Mouse (Mus musculus) frontal cortex, postnatal 36 days (tissue): ENCODE measurements around the gene Hist2h3c2.
"Not testable (repeated sequence)": the region's sequence is repeated elsewhere in the genome, so short reads cannot be mapped to it uniquely, and the experiment has no call there.

Experiments used
- DNase-seq, 2 experiments: peaks; one replicate each; pipeline ENCODE4 v3.0.0; 2022; ENCODE audit warnings: low spot score in 2 of 2

Hist2h3c2 gene

GRCm38 (mm10) chr3:96235836-96236235, 3.1 kb downstream of the Hist2h3c2 start:
- DNase-seq, result no peak

- DNase-seq, result no peak
Measured at GRCm38 (mm10) chr3:96234914-96235313, 4.0 kb downstream of the Hist2h3c2 start.

GRCm38 (mm10) chr3:96231758-96232120, 7.2 kb downstream of the Hist2h3c2 start:
- no peak for DNase-seq

- DNase-seq, result no peak
Measured at GRCm38 (mm10) chr3:96230910-96231757, 7.8 kb downstream of the Hist2h3c2 start.

GRCm38 (mm10) chr3:96230404-96230803, 8.5 kb downstream of the Hist2h3c2 start:
- DNase-seq, result no peak

GRCm38 (mm10) chr3:96228828-96229227, 10.1 kb downstream of the Hist2h3c2 start:
- DNase-seq, result no peak

- DNase-seq, result no peak
Measured at GRCm38 (mm10) chr3:96226695-96227648, 12.0 kb downstream of the Hist2h3c2 start.

GRCm38 (mm10) chr3:96225421-96225820, 13.5 kb downstream of the Hist2h3c2 start:
- DNase-seq, result no peak

- no peak for DNase-seq
Measured at GRCm38 (mm10) chr3:96222774-96223173, 16.2 kb downstream of the Hist2h3c2 start.

- DNase-seq, result no peak
Measured at GRCm38 (mm10) chr3:96221640-96222038, 17.3 kb downstream of the Hist2h3c2 start.

- peak; percentile 88 to 93 for DNase-seq
Measured at GRCm38 (mm10) chr3:96220765-96221639, 17.9 kb downstream of the Hist2h3c2 start, which contains the start of the genes Hist2h2ac and Hist2h2be. Gene Hist2h2ac, minus strand, starts transcription at chr3:96220880. Gene Hist2h2be, plus strand, starts transcription at chr3:96221119.

- DNase-seq, result not testable (repeated sequence)
Measured at GRCm38 (mm10) chr3:96220131-96220764, 18.7 kb downstream of the Hist2h3c2 start.

- DNase-seq, result peak; percentile 80 to 84
Measured at GRCm38 (mm10) chr3:96219661-96220130, 19.2 kb downstream of the Hist2h3c2 start, which contains the start of the genes Bola1 and Hist2h2ab. Gene Bola1, minus strand, starts transcription at chr3:96219709. Gene Hist2h2ab, plus strand, starts transcription at chr3:96219865.

- peak in 1 of 2 experiments; percentile 42 for DNase-seq
Measured at GRCm38 (mm10) chr3:96219191-96219641, 19.7 kb downstream of the Hist2h3c2 start.

- no peak for DNase-seq
Measured at GRCm38 (mm10) chr3:96209242-96209641, 29.7 kb downstream of the Hist2h3c2 start.

GRCm38 (mm10) chr3:96207819-96208218, 31.1 kb downstream of the Hist2h3c2 start:
- no peak for DNase-seq

GRCm38 (mm10) chr3:96199731-96200130, 39.2 kb downstream of the Hist2h3c2 start:
- DNase-seq, result no peak

- DNase-seq, result not testable (repeated sequence)
Measured at GRCm38 (mm10) chr3:96198601-96199251, 40.2 kb downstream of the Hist2h3c2 start.

- DNase-seq, result no peak
Measured at GRCm38 (mm10) chr3:96198181-96198580, 40.7 kb downstream of the Hist2h3c2 start.
